Mouse (Mus musculus) hindbrain, embryonic 11.5 days (tissue): ENCODE results near the gene Dusp1. TPM values are rescaled to one million over a fixed set of nuclear protein-coding genes. Genes with fewer than 3 reads are reported as not detected.
A peak's percentile ranks its signal among the peaks of the same experiment; 100 is the strongest.

ENCODE experiments used
- ATAC-seq: fragments of 200-750 bp; cut with Nextera tagmentation; 2 replicates; pipeline ENCODE4 v1.8.0; 2017; ENCODE audit warnings: mild to moderate bottlenecking, moderate TSS enrichment, moderate library complexity; ENCODE audit not compliant: low FRiP score
- DNase-seq: peaks from one replicate; pipeline ENCODE4 v3.0.0-alpha.2; 2015; ENCODE audit warnings: low spot score
- H3K27ac ChIP-seq: fragments of 300-500 bp; sonication (generic); 2 replicates; pipeline ENCODE4 v1.5.1; 2014; ENCODE audit warnings: mild to moderate bottlenecking, low read depth, low read length
- H3K27me3 ChIP-seq: fragments of 300-500 bp; sonication (generic); 2 replicates; pipeline ENCODE4 v1.6.1; 2014; ENCODE audit warnings: mild to moderate bottlenecking, low read length, moderate library complexity, mixed read lengths; ENCODE audit not compliant: control insufficient read depth, insufficient read depth
- H3K36me3 ChIP-seq: fragments of 300-500 bp; sonication (generic); 2 replicates; pipeline ENCODE4 v1.6.1; 2014; ENCODE audit warnings: mild to moderate bottlenecking, low read length, moderate library complexity, mixed read lengths; ENCODE audit not compliant: control insufficient read depth, insufficient read depth
- H3K4me1 ChIP-seq: fragments of 300-500 bp; sonication (generic); replicated peaks from 2 replicates; pipeline ENCODE4 v1.6.1; 2014; ENCODE audit warnings: low read length, mixed read lengths; ENCODE audit not compliant: control insufficient read depth, insufficient read depth
- H3K4me2 ChIP-seq: fragments of 300-500 bp; sonication (generic); replicated peaks from 2 replicates; pipeline ENCODE4 v1.6.1; 2014; ENCODE audit warnings: mild to moderate bottlenecking, low read depth, low read length
- H3K4me3 ChIP-seq: fragments of 300-500 bp; sonication (generic); 2 replicates; pipeline ENCODE4 v1.5.1; 2014; ENCODE audit warnings: low read depth, low read length
- H3K9ac ChIP-seq: fragments of 300-500 bp; sonication (generic); 2 replicates; pipeline ENCODE4 v1.6.1; 2014; ENCODE audit warnings: low read depth, low read length
- H3K9me3 ChIP-seq: fragments of 300-500 bp; sonication (generic); 2 replicates; pipeline ENCODE4 v1.6.1; 2016; ENCODE audit warnings: low read length; ENCODE audit not compliant: control insufficient read depth
- WGBS: fragments of 180-500 bp; shearing (Covaris S2); extraction: QIAGEN DNeasy Blood & Tissue Kit; methylation state at CpG from one replicate; pipeline ENCODE4 v1.1.7; 2014; 5-methylcytosine and 5-hydroxymethylcytosine counted together
- polyA plus RNA-seq: library from polyadenylated mRNA; unstranded; fragments of >200 nt; fragmentation: Nextera tagmentation; extraction: Ambion mirVana; gene quantifications from 2 replicates; pipeline ENCODE4 v1.2.1, GENCODE M21; 2014

Gene Dusp1
- polyA plus RNA-seq, 1 experiment from 2014 or later: 34.9 TPM

DNA sequence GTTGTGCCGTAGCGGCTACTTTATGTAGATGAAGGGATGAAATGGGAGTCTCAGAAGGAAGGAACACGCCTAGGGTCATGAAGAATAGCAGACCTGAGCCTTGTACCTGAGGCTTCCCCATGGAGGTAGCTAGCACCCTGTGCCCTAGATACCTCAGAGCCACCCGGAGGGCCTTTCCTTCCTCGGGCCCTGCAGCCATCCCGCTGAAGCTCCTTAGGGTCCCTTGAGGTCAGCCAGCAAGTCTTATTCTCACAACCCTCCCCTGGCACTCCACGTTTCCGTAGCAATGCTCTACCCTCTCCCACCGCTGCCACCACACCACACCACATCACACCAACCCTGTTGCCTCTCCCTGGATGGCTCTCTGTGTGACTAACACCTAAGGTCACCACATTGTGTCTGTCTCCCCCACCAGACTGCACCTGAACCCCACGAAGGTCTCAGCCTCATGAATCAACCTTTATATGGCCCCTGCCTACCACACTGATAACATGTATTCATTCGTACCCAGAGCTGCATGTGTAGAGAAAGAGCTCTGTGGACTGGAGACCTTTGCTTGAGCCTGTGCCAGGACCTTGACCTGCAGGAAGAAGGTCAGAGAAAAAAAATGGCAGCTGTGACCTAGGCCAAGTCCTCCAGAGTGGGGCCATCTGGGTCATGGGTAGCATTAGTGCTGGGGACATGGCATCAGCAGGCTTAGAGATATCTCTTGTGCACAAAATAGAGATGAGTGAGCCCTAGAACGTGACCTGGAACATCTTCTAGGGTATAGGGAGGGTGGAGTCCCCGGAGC lies 93.6 kb downstream of the Dusp1 start:
- Histone ChIP-seq H3K9ac (no peak overlapping the region), H3K4me2 (no peak overlapping the region), H3K9me3 (no peaks in the 10 kb centered on the region), H3K36me3 (no peaks in the 10 kb centered on the region), H3K27ac (no peak overlapping the region), H3K4me3 (no peak overlapping the region), H3K4me1 (0 out of 2 replicates have a peak, but pooled peaks cover 2% of the 10 kb centered on the region), H3K27me3 (no peaks in the 10 kb centered on the region)
- ATAC-seq: no peak
- no peak for DNase-seq
- WGBS: 87% methylated on average over 13 of the region's 13 CpGs

DNA sequence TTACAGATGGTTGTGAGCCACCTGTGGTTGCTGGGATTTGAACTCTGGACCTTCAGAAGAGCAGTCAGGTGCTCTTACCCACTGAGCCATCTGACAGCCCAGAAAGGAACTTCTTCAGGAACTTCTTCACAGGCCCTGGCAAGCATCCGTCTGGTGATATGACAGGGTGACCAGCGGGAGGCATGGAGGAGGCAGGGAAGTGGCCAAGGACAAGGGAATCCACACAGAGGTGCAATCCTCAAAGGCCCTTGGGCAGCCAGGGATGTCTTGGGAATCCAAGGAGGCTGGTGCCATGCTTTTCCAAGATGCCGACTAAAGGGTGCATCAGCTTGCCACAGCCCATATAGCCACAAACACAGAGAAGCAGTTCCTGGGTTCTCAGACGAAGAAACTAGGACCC lies 94.3 kb downstream of the Dusp1 start:
- 83% methylated on average over 4 of the region's 4 CpGs for WGBS
- no peak for ATAC-seq
- H3K4me3 ChIP-seq: no peak overlapping the region

GRCm38 (mm10) chr17:26466741-26467150 lies 95.2 kb downstream of the Dusp1 start:
- ATAC-seq (peak; percentile 49; the same call in 1 of the 2 replicates), DNase-seq (peak; percentile 88)
- WGBS: 8% methylated on average over 4 of the region's 4 CpGs
- Histone ChIP-seq H3K36me3 (no peaks in the 10 kb centered on the region), H3K27ac (no peak overlapping the region), H3K4me2 (no peak overlapping the region), H3K4me1 (0 out of 2 replicates have a peak, but pooled peaks cover 2% of the 10 kb centered on the region), H3K9ac (no peak overlapping the region), H3K4me3 (no peak overlapping the region), H3K27me3 (no peaks in the 10 kb centered on the region), H3K9me3 (no peaks in the 10 kb centered on the region)

More for the DNA sequence above, 94.3 kb downstream of the Dusp1 start:
- Histone ChIP-seq H3K27me3 (no peaks in the 10 kb centered on the region), H3K4me1 (0 out of 2 replicates have a peak, but pooled peaks cover 2% of the 10 kb centered on the region), H3K36me3 (no peaks in the 10 kb centered on the region), H3K9ac (no peak overlapping the region), H3K9me3 (no peaks in the 10 kb centered on the region), H3K27ac (no peak overlapping the region), H3K4me2 (no peak overlapping the region)
- no peak for DNase-seq

- WGBS: 67% methylated on average over 7 of the region's 7 CpGs
- H3K4me1 ChIP-seq: 0 out of 2 replicates have a peak, but pooled peaks cover 2% of the 10 kb centered on the region
- H3K27me3 ChIP-seq: no peaks in the 10 kb centered on the region
- no peak overlapping the region for H3K4me3 ChIP-seq
- H3K36me3 ChIP-seq: no peaks in the 10 kb centered on the region
- ATAC-seq: no peak
- no peak overlapping the region for H3K9ac ChIP-seq
- no peaks in the 10 kb centered on the region for H3K9me3 ChIP-seq
- no peak overlapping the region for H3K27ac ChIP-seq
- H3K4me2 ChIP-seq: no peak overlapping the region
- DNase-seq: no peak
Measured at GRCm38 (mm10) chr17:26464972-26465371, 97.0 kb downstream of the Dusp1 start.

- Histone ChIP-seq H3K27ac (no peak overlapping the region), H3K4me3 (no peak overlapping the region), H3K9ac (no peak overlapping the region), H3K4me1 (0 out of 2 replicates have a peak, but pooled peaks cover 2% of the 10 kb centered on the region), H3K36me3 (no peaks in the 10 kb centered on the region), H3K4me2 (no peak overlapping the region), H3K9me3 (no peaks in the 10 kb centered on the region), H3K27me3 (no peaks in the 10 kb centered on the region)
- ATAC-seq (no peak), DNase-seq (no peak)
- 84% methylated on average over 9 of the region's 9 CpGs for WGBS
Measured at GRCm38 (mm10) chr17:26464481-26464880, 97.4 kb downstream of the Dusp1 start.

DNA sequence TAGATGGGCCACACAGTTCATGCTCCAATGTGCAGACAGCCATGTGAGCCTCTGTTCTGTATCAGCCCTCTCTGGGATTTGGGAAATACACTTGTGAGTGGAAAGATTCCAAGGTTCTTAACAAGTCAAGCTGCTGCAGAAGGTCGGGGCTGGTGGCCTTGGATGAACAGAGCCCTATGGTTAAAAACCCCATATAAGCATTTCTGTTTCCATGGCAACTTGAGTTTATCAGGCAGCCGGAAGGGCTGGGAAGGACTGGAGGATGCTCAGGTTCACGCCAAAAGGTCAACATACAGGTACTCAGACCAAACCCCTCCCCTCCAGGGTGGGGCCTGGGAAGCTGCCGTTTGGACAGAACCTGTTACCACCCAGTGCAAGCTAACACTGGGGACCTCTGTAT lies 97.9 kb downstream of the Dusp1 start:
- no peak overlapping the region for H3K4me3 ChIP-seq
- H3K4me1 ChIP-seq: 0 out of 2 replicates have a peak, but pooled peaks cover 2% of the 10 kb centered on the region
- H3K36me3 ChIP-seq: no peaks in the 10 kb centered on the region
- ATAC-seq (no peak), DNase-seq (no peak)
- no peaks in the 10 kb centered on the region for H3K9me3 ChIP-seq
- H3K27ac ChIP-seq: no peak overlapping the region
- H3K27me3 ChIP-seq: no peaks in the 10 kb centered on the region
- H3K9ac ChIP-seq: no peak overlapping the region
- H3K4me2 ChIP-seq: no peak overlapping the region
- WGBS: 56% methylated on average over 4 of the region's 4 CpGs

DNA sequence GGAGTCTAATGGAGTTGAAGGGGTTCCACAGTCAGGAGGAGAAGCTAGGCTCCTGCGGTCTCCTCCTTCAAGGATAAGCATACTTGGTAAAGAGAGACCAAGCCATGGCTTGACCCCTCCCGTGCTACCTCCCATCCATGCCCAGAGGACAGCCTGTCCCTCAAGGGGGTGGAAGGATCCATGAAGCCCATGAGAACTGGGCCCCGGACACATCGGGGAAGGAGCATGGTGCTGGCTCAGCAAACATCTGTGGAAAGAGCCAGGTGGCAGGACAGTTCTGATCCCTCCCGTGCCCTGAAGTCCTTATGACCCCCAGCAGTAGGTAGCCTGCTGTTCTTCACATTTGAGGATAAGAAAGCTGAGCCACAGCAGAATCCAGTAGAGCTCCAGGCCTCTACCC lies 98.5 kb downstream of the Dusp1 start:
- DNase-seq (no peak), ATAC-seq (no peak)
- Histone ChIP-seq H3K36me3 (no peaks in the 10 kb centered on the region), H3K4me1 (0 out of 2 replicates have a peak, but pooled peaks cover 2% of the 10 kb centered on the region), H3K4me2 (no peak overlapping the region), H3K4me3 (no peak overlapping the region), H3K27me3 (no peaks in the 10 kb centered on the region), H3K9ac (no peak overlapping the region), H3K27ac (no peak overlapping the region), H3K9me3 (no peaks in the 10 kb centered on the region)
- WGBS: 82% methylated on average over 5 of the region's 5 CpGs

DNA sequence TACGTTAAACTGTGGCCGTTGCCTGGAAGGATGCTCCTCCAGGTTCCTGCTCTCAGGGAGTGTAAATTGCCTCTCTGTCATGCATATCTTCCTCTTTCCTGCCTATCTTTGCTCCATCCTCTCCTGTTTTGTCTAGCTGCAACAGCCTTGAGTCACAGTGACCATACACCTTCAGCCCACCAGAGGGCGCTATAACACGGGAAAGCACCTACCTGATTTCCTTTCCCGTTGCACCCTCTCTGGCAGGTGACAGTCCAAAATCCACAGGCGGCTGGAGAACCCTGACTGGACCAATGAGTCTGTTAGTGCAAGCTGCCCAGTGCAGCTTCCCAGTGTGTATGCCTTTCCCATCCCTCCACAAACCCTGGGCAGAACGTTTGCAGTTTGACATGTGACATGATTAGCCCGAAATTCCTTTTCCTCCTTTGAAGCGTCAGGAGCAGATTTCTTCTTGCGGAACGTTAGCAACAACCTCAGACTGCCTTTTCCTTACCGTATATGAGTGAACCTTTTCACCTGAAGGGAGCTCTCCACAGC lies 99.2 kb downstream of the Dusp1 start:
- no peak overlapping the region for H3K4me2 ChIP-seq
- H3K9ac ChIP-seq: no peak overlapping the region
- ATAC-seq (no peak), DNase-seq (peak; percentile 82)
- H3K4me1 ChIP-seq: 0 out of 2 replicates have a peak, but pooled peaks cover 2% of the 10 kb centered on the region
- H3K4me3 ChIP-seq: no peak overlapping the region
- no peaks in the 10 kb centered on the region for H3K9me3 ChIP-seq
- H3K27me3 ChIP-seq: no peaks in the 10 kb centered on the region
- 33% methylated on average over 12 of the region's 12 CpGs for WGBS
- no peak overlapping the region for H3K27ac ChIP-seq
- no peaks in the 10 kb centered on the region for H3K36me3 ChIP-seq

- ATAC-seq (no peak), DNase-seq (no peak)
- H3K36me3 ChIP-seq: no peaks in the 10 kb centered on the region
- H3K4me1 ChIP-seq: no peaks in the 10 kb centered on the region
- no peak overlapping the region for H3K27ac ChIP-seq
- no peaks in the 10 kb centered on the region for H3K27me3 ChIP-seq
- 71% methylated on average over 7 of the region's 7 CpGs for WGBS
- no peaks in the 10 kb centered on the region for H3K9me3 ChIP-seq
- no peak overlapping the region for H3K4me3 ChIP-seq
- H3K4me2 ChIP-seq: no peak overlapping the region
- H3K9ac ChIP-seq: no peak overlapping the region
Measured at GRCm38 (mm10) chr17:26458049-26458448, 103.9 kb downstream of the Dusp1 start.
